Mouse (Mus musculus) limb, embryonic 11.5 days (tissue): ENCODE results near the gene Vmac. TPM values are rescaled to one million over a fixed set of nuclear protein-coding genes. Genes with fewer than 3 reads are reported as not detected.
A peak's percentile ranks its signal among the peaks of the same experiment; 100 is the strongest.

Source experiments
- ATAC-seq: fragments of 200-750 bp; cut with Nextera tagmentation; 2 replicates; pipeline ENCODE4 v1.8.0; 2017; ENCODE audit warnings: low read depth; ENCODE audit not compliant: insufficient number of reproducible peaks, low FRiP score, low TSS enrichment
- DNase-seq: peaks from one replicate; pipeline ENCODE4 v3.0.0-alpha.2; 2015; ENCODE audit warnings: low spot score
- H3K27ac ChIP-seq: fragments of 300-500 bp; sonication (generic); replicated peaks from 2 replicates; pipeline ENCODE4 v1.5.1; 2014; ENCODE audit warnings: low read depth, mild to moderate bottlenecking, low read length
- H3K27me3 ChIP-seq: fragments of 300-500 bp; sonication (generic); 2 replicates; pipeline ENCODE4 v1.6.1; 2014; ENCODE audit warnings: mild to moderate bottlenecking, low read length, mixed read lengths; ENCODE audit not compliant: control insufficient read depth, insufficient read depth
- H3K36me3 ChIP-seq: fragments of 300-500 bp; sonication (generic); 2 replicates; pipeline ENCODE4 v1.6.1; 2014; ENCODE audit warnings: mild to moderate bottlenecking, low read length, moderate library complexity, mixed read lengths; ENCODE audit not compliant: control insufficient read depth, insufficient read depth
- H3K4me1 ChIP-seq: fragments of 300-500 bp; sonication (generic); 2 replicates; pipeline ENCODE4 v1.6.1; 2014; ENCODE audit warnings: low read length, mixed read lengths; ENCODE audit not compliant: control insufficient read depth, insufficient read depth
- H3K4me2 ChIP-seq: fragments of 300-500 bp; sonication (generic); 2 replicates; pipeline ENCODE4 v1.6.1; 2014; ENCODE audit warnings: low read depth, mild to moderate bottlenecking, moderate library complexity; ENCODE audit not compliant: severe bottlenecking
- H3K4me3 ChIP-seq: fragments of 300-500 bp; sonication (generic); 2 replicates; pipeline ENCODE4 v1.5.1; 2014; ENCODE audit warnings: low read depth, low read length
- H3K9ac ChIP-seq: fragments of 300-500 bp; sonication (generic); 2 replicates; pipeline ENCODE4 v1.6.1; 2014; ENCODE audit warnings: mild to moderate bottlenecking, low read length
- H3K9me3 ChIP-seq: fragments of 300-500 bp; sonication (generic); 2 replicates; pipeline ENCODE4 v1.6.1; 2016; ENCODE audit warnings: low read length; ENCODE audit not compliant: control insufficient read depth
- WGBS: fragments of 180-500 bp; shearing (Covaris S2); extraction: QIAGEN DNeasy Blood & Tissue Kit; methylation state at CpG from one replicate; pipeline ENCODE4 v1.1.7; 2014; 5-methylcytosine and 5-hydroxymethylcytosine counted together
- polyA plus RNA-seq: library from polyadenylated mRNA; unstranded; fragments of >200 nt; fragmentation: Nextera tagmentation; extraction: Ambion mirVana; gene quantifications from 2 replicates; pipeline ENCODE4 v1.2.1, GENCODE M21; 2014

Vmac gene
- polyA plus RNA-seq, 1 experiment from 2014 or later: 19.7 TPM

GRCm38 (mm10) chr17:56751404-56752072 lies 33.7 kb upstream of the Vmac start:
- ATAC-seq (peak; percentile 35; the same call in 1 of the 2 replicates), DNase-seq (peak; percentile 63)
- Histone ChIP-seq H3K27ac (no peak overlapping the region), H3K4me2 (peak overlapping the region; percentile 17; the same call in 1 of the 2 replicates), H3K4me3 (peak overlapping the region; percentile 15; the same call in 1 of the 2 replicates), H3K4me1 (peaks cover 13% of the 10 kb centered on the region; the same call in 1 of the 2 replicates), H3K9me3 (peaks cover 3% of the 10 kb centered on the region; the same call in 1 of the 2 replicates), H3K9ac (peak overlapping the region; percentile 12; the same call in 1 of the 2 replicates), H3K27me3 (peaks cover 54% of the 10 kb centered on the region), H3K36me3 (no peaks in the 10 kb centered on the region)
- 26% methylated on average over 71 of the region's 71 CpGs for whole genome bisulfite sequencing

GRCm38 (mm10) chr17:56744173-56744572 lies 26.4 kb upstream of the Vmac start:
- Histone ChIP-seq H3K4me2 (no peak overlapping the region), H3K4me1 (no peaks in the 10 kb centered on the region), H3K27me3 (no peaks in the 10 kb centered on the region), H3K9ac (no peak overlapping the region), H3K9me3 (no peaks in the 10 kb centered on the region), H3K36me3 (no peaks in the 10 kb centered on the region), H3K4me3 (no peak overlapping the region), H3K27ac (no peak overlapping the region)
- 60% methylated on average over 5 of the region's 5 CpGs for whole genome bisulfite sequencing
- DNase-seq (no peak), ATAC-seq (no peak)

- no peaks in the 10 kb centered on the region for H3K4me1 ChIP-seq
- WGBS: 79% methylated on average over 17 of the region's 17 CpGs
- no peak overlapping the region for H3K9ac ChIP-seq
- H3K4me3 ChIP-seq: no peak overlapping the region
- H3K27ac ChIP-seq: no peak overlapping the region
- no peaks in the 10 kb centered on the region for H3K27me3 ChIP-seq
- ATAC-seq (no peak), DNase-seq (no peak)
- H3K9me3 ChIP-seq: no peaks in the 10 kb centered on the region
- H3K4me2 ChIP-seq: no peak overlapping the region
- no peaks in the 10 kb centered on the region for H3K36me3 ChIP-seq
Measured at GRCm38 (mm10) chr17:56740788-56741160, 23.0 kb upstream of the Vmac start.

- Histone ChIP-seq H3K9ac (no peak overlapping the region), H3K36me3 (no peaks in the 10 kb centered on the region), H3K27me3 (no peaks in the 10 kb centered on the region), H3K4me1 (no peaks in the 10 kb centered on the region), H3K27ac (no peak overlapping the region), H3K9me3 (no peaks in the 10 kb centered on the region), H3K4me2 (no peak overlapping the region), H3K4me3 (no peak overlapping the region)
- ATAC-seq (no peak), DNase-seq (no peak)
- WGBS: 83% methylated on average over 17 of the region's 17 CpGs
Measured at GRCm38 (mm10) chr17:56740118-56740787, 22.4 kb upstream of the Vmac start.

GRCm38 (mm10) chr17:56738221-56738620 lies 20.4 kb upstream of the Vmac start:
- Histone ChIP-seq H3K9ac (no peak overlapping the region; the same call in 1 of the 2 replicates), H3K9me3 (no peaks in the 10 kb centered on the region), H3K27me3 (no peaks in the 10 kb centered on the region), H3K27ac (no peak overlapping the region), H3K4me1 (no peaks in the 10 kb centered on the region), H3K4me2 (no peak overlapping the region), H3K4me3 (no peak overlapping the region), H3K36me3 (no peaks in the 10 kb centered on the region)
- WGBS: 84% methylated on average over 10 of the region's 10 CpGs
- ATAC-seq (no peak), DNase-seq (no peak)

GRCm38 (mm10) chr17:56736534-56736933 lies 18.7 kb upstream of the Vmac start:
- no peaks in the 10 kb centered on the region for H3K9me3 ChIP-seq
- DNase-seq: no peak
- H3K27ac ChIP-seq: no peak overlapping the region
- no peaks in the 10 kb centered on the region for H3K36me3 ChIP-seq
- H3K27me3 ChIP-seq: no peaks in the 10 kb centered on the region
- no peak overlapping the region for H3K4me2 ChIP-seq
- H3K9ac ChIP-seq: no peak overlapping the region
- no peak for ATAC-seq
- no peaks in the 10 kb centered on the region for H3K4me1 ChIP-seq
- no peak overlapping the region for H3K4me3 ChIP-seq
- 41% methylated on average over 8 of the region's 8 CpGs for WGBS

- no peak overlapping the region for H3K9ac ChIP-seq
- no peaks in the 10 kb centered on the region for H3K9me3 ChIP-seq
- whole genome bisulfite sequencing: 70% methylated on average over 2 of the region's 2 CpGs
- H3K27ac ChIP-seq: no peak overlapping the region
- H3K4me2 ChIP-seq: no peak overlapping the region
- ATAC-seq (no peak), DNase-seq (no peak)
- H3K4me3 ChIP-seq: no peak overlapping the region
- no peaks in the 10 kb centered on the region for H3K36me3 ChIP-seq
- peaks cover 15% of the 10 kb centered on the region for H3K4me1 ChIP-seq
- no peaks in the 10 kb centered on the region for H3K27me3 ChIP-seq
Measured at GRCm38 (mm10) chr17:56729656-56730055, 11.8 kb upstream of the Vmac start.

GRCm38 (mm10) chr17:56729151-56729550 lies 11.3 kb upstream of the Vmac start:
- Histone ChIP-seq H3K9me3 (no peaks in the 10 kb centered on the region), H3K36me3 (no peaks in the 10 kb centered on the region), H3K4me1 (peaks cover 15% of the 10 kb centered on the region), H3K27me3 (no peaks in the 10 kb centered on the region), H3K27ac (no peak overlapping the region), H3K4me3 (no peak overlapping the region), H3K4me2 (no peak overlapping the region), H3K9ac (no peak overlapping the region)
- 61% methylated on average over 6 of the region's 6 CpGs for WGBS
- DNase-seq (no peak), ATAC-seq (no peak)
